Mouse (Mus musculus) lung, adult 2 months (tissue): ENCODE data around the gene C1qtnf2. TPM values are rescaled to one million over a fixed set of nuclear protein-coding genes. Genes with fewer than 3 reads are reported as not detected.

Experiments used
- DNase-seq: peaks from one replicate; pipeline ENCODE4 v3.0.0; 2022
- H3K4me1 ChIP-seq: fragments of 200-500 bp; 2 replicates; pipeline ENCODE4 v1.6.1; 2011; ENCODE audit warnings: low read length; ENCODE audit not compliant: control insufficient read depth, insufficient read depth
- H3K4me3 ChIP-seq: fragments of 200-500 bp; replicated peaks from 2 replicates; pipeline ENCODE3; 2011; ENCODE audit warnings: low read depth, mild to moderate bottlenecking, control low read depth, low read length; ENCODE audit errors: extremely low read depth
- CTCF ChIP-seq: fragments of 200-500 bp; IDR thresholded peaks from 2 replicates; pipeline ENCODE4 v1.5.1; 2011; ENCODE audit warnings: mild to moderate bottlenecking, low read length, control low read depth; ENCODE audit not compliant: insufficient read depth
- POLR2A ChIP-seq: fragments of 200-500 bp; IDR thresholded peaks from 2 replicates; pipeline ENCODE4 v1.6.1; 2011; ENCODE audit warnings: low read depth, mild to moderate bottlenecking, control low read depth, low read length, borderline replicate concordance; ENCODE audit errors: extremely low read depth
- WGBS: fragments of 180-500 bp; shearing (Covaris S2); methylation state at CpG from one replicate; pipeline ENCODE4 v1.1.7; 2018; 5-methylcytosine and 5-hydroxymethylcytosine counted together
- polyA plus RNA-seq: library from polyadenylated mRNA; depleted of rRNA; stranded (reverse); fragments of >200 nt; gene quantifications from 2 replicates; pipeline ENCODE4 v1.2.3, GENCODE M21; 2012

Gene C1qtnf2
- polyA plus RNA-seq, 1 experiment: 62.4 TPM

DNA sequence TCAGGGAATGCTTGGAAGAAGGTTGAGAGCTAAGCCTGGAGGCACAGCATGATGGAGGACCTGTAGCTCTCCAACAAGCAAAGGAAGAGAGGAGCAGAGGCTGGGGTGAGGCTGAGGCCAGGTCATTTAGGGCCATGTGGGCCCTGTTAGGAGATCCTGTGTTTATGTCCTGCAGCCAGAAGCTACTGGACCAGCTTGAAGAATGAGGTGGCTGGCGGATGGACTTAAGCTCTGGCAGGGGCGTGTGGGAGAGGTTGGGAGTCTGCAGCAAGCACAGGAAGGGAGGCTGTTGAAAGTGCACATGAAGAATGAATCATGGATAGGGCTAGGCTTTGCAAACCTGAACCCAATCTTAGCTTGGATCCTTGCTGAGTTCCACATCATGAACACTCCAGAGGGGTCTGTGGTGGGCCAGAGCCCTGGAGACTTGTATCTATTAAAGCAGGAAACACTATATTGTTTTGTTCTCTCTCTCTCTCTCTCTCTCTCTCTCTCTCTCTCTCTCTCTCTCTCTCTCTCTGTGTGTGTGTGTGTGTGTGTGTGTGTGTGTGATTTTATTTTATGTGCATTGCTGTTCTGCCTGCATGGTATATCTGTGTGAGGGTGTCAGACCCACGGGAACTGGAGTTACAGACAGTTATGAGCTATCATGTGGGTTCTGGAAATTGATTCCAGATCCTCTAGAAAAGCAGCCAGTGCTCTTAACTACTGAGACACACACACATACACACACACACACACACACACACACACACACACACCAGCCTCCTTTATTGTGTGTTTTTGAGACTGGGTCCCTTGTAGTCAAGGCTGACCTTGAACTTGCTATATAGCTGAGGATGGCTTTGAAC is 7.8 kb downstream of the C1qtnf2 start:
- TF ChIP-seq POLR2A (no peak), CTCF (no peak)
- H3K4me1 ChIP-seq: 0 out of 2 replicates have a peak, but pooled peaks cover 5% of the 10 kb centered on the region
- DNase-seq: peak; percentile 14

DNA sequence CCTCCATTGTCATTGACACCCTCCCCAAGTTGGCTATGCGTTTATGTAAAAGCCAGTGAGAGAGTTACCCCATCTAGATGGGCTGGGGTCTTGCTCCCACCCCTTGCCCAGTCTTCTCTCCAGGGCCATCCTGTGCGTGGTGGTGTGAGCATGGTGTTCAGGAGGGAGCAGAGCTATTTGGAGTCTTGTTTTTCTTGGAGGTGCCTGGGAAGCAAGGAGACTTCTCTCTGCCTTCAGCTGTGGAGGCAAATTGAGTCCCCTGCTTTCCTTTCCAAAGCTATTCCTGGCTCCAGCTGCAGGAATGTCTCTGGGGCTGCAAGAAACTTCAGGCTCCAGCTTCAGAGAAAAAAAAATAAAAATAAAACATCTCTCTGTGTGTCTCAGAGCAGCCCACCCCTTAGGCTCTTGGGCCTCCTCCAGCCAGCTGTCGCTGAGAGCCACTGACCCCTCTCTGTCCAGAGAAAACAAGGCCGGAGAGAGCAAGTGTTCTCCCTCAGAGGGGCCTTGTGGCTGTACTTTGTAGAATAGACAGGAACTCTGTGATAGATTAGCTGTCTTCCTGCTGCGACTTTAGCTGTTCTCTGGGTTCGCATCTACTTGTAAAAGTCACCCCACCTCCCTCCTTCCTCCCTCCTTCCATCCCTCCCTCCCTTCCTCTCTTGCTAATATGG is 9.2 kb downstream of the C1qtnf2 start:
- TF ChIP-seq POLR2A (no peak), CTCF (no peak)
- Histone ChIP-seq H3K4me1 (0 out of 2 replicates have a peak, but pooled peaks cover 5% of the 10 kb centered on the region), H3K4me3 (no peak overlapping the region)
- no peak for DNase-seq
- WGBS: 27% methylated on average over 6 of the region's 6 CpGs

More for the DNA sequence above, 7.8 kb downstream of the C1qtnf2 start:
- H3K4me3 ChIP-seq: no peak overlapping the region
- 37% methylated on average over 3 of the region's 3 CpGs for WGBS

DNA sequence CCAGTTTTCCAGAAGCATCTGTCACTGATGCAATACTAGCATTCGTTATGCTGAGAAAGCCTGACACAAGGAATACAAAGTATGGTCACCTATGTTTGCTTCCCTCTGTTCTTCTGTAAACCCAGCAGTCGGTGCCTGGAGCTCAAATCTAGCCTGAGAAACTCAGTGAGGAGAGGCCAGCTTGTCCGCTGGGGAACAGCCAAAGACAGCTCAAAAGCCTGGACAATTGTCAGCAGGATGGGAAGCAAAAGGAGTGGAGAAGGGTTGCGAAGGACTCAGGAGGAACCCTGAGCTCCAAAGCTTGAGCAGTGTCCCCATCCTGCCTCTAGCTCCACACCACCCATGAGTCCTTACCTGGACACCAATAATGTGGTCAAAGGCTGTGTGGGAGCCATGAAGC is 10.0 kb downstream of the C1qtnf2 start:
- 0 out of 2 replicates have a peak, but pooled peaks cover 5% of the 10 kb centered on the region for H3K4me1 ChIP-seq
- H3K4me3 ChIP-seq: no peak overlapping the region
- TF ChIP-seq POLR2A: no peak
- TF ChIP-seq CTCF: no peak
- WGBS: 60% methylated on average over 4 of the region's 4 CpGs
- no peak for DNase-seq

DNA sequence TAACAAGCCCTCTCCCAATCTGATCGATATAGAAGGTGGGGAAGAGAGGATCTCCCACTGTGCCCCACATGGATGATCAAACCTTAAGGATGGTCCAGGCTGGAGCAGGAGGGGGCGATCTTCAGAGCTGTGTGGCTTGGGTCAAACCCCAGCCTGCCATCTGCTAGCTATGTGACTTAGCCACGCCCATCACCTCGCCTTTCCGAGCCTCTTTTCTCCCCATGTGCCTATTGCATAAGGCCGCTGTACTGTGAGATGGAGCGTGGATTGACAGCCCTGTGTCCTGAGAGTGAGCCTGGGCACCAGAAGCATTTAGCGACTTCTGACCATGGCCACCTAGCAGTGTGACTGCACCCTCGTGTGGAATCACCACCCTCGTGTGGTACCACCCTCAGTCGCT is 10.6 kb downstream of the C1qtnf2 start:
- no peak for DNase-seq
- H3K4me3 ChIP-seq: no peak overlapping the region
- H3K4me1 ChIP-seq: 0 out of 2 replicates have a peak, but pooled peaks cover 5% of the 10 kb centered on the region
- whole genome bisulfite sequencing: 50% methylated on average over 11 of the region's 11 CpGs
- TF ChIP-seq CTCF: no peak
- no peak for TF ChIP-seq POLR2A

DNA sequence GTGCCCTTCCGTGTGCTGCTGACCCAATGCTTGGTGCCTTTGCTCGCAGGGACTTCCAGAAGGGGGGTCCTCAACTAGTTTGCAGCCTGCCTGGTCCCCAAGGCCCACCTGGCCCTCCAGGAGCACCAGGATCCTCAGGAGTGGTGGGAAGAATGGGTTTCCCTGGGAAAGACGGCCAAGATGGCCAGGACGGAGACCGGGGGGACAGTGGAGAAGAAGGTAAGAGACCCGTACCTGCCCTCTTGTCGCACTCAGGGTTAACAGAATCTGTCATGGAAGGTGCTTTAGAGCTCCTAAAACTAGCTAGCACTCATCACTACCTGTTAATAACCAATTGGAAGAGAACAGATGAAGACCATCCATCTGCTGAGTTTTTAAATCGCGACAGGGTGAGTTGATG is 11.8 kb downstream of the C1qtnf2 start:
- no peak for DNase-seq
- TF ChIP-seq POLR2A: no peak
- no peak for TF ChIP-seq CTCF
- Histone ChIP-seq H3K4me3 (no peak overlapping the region), H3K4me1 (0 out of 2 replicates have a peak, but pooled peaks cover 5% of the 10 kb centered on the region)
- 82% methylated on average over 9 of the region's 9 CpGs for WGBS

DNA sequence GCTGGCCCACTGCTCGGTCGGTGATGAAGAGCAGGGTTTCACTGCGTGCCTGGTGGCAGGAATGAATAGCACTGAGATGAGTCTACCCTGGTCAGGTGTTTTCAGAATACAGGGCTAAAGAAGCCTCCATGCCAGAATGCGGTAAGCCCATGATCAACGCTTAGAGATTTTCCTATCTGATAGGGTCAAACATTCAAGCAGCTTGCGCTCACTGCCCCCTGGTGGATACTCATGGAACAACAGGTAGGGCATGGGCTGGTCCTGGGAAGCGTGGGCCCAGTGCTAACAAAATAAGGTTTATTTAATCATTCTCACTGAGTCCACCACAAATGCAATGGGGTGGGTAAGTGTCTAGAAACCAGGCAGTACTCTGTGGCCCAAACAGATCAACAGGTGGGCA is 18.6 kb downstream of the C1qtnf2 start:
- H3K4me1 ChIP-seq: no peaks in the 10 kb centered on the region
- 31% methylated on average over 7 of the region's 7 CpGs for WGBS
- peak; percentile 91 for TF ChIP-seq CTCF
- no peak for TF ChIP-seq POLR2A
- no peak overlapping the region for H3K4me3 ChIP-seq
- DNase-seq: peak; percentile 79

DNA sequence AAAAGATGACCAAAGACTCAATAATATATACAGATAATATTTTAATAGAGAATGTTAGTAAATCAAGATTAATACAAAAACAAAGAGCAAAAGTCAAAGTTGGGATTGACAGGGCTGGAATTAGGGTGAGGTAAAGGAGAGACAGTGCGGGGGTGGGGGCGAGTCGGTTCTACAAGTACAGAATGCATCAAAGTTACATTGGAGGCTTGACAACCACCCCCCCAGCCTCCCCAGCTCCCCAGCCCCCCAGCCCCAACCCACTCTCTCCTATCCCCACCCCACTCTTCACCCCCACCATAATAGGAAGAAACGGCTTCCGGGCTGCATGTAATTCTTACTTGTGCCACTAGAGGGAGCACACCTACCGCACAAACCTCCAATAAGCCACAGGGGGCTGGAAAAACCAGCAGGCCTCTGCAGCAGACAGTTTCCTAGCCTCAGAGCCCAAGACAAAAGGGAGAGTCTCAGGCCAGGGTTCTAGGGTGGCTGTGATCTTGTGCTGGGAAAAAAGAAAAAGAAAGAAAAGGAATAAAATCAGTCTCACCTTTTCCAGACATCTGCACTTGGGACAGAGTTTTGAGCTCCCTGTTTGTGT is 19.8 kb downstream of the C1qtnf2 start:
- WGBS: 28% methylated on average over 6 of the region's 6 CpGs
- peak; percentile 56 for DNase-seq
- Histone ChIP-seq H3K4me1 (no peaks in the 10 kb centered on the region), H3K4me3 (no peak overlapping the region)
- TF ChIP-seq CTCF: peak; percentile 77
- no peak for TF ChIP-seq POLR2A

DNA sequence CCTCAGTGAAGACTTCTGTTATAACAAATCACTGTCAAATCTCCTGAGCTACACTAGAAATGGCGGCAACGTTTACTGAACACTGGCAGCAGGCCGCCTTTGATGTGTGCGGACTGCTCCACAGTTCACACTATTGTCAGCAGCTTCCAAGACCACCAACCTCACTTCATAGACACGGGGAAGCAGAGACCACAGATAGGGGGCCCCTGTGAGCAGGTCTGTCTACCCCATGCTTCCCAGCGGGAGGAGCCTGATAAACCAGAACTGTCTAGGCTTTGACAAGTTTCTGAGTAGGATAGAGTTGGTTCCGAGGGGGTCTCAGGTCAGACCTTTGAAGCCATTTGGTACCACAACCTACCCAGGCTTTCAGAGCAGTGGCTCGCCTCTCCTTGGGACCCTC is 21.0 kb downstream of the C1qtnf2 start:
- WGBS: 67% methylated on average over 8 of the region's 8 CpGs
- Histone ChIP-seq H3K4me3 (no peak overlapping the region), H3K4me1 (no peaks in the 10 kb centered on the region)
- TF ChIP-seq POLR2A: no peak
- TF ChIP-seq CTCF: no peak
- no peak for DNase-seq

DNA sequence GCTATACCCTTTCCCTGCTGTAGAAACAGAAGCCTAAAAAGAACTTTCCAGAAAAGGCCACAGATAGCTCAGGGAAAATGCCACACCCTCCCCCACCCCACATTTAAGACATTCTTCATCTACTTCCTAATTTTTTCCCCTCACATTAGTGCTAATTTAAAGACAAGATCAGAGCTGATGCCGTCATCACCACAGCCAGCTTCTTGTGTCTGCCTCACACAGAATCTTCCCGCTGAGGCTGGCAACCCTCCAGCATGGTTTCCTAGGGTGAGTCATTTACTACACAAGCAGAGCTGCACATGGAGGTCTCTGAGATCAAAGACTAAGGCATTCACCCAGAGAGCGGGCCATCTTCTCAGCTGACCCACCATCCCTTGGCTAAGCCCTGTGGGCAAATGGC is 21.5 kb downstream of the C1qtnf2 start:
- 19% methylated on average over 3 of the region's 3 CpGs for WGBS
- no peak for DNase-seq
- no peak overlapping the region for H3K4me3 ChIP-seq
- no peaks in the 10 kb centered on the region for H3K4me1 ChIP-seq
- no peak for TF ChIP-seq POLR2A
- no peak for TF ChIP-seq CTCF
